Mouse (Mus musculus): ENCODE measurements around the gene Nudt14.

Gene Nudt14

DNA sequence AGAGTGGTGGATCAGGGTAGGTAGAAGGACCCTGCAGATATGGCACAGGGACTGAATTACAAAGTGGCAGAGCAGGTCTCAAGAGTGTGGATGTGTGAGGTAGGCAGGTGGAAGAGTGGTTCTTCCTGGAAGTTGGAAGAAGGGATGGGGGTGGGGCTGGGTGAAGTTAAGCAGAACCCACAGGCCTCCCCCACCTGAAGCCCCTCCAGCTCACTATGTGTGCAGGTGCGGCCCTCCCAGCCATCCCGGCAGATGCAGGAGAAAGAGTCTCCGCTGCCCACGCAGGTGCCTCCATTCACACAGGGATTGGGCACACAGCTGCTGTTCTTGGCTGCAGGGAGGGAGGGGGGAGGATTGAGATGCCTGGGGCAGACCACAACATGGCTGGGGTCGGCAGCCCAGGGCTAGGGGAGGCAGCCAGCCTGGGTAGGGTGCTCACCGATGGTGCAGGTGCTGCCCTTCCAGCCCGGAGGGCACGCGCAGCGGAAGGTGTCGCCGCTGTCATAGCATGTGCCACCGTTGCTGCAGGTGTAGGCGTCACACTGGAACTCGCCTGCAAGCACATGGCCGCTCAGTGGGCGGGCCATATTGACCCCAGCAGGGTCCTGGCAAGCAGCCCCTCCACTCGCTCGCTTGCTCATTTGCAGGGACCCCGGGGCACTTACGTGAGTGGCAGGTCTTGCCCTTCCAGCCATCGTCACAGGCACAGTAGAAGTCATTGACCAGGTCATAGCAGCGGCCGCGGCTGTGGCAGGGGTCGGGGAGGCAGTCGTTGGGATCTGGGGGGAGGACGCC is 28.8 kb downstream of the Nudt14 start:
- DNase-seq: no peak

DNA sequence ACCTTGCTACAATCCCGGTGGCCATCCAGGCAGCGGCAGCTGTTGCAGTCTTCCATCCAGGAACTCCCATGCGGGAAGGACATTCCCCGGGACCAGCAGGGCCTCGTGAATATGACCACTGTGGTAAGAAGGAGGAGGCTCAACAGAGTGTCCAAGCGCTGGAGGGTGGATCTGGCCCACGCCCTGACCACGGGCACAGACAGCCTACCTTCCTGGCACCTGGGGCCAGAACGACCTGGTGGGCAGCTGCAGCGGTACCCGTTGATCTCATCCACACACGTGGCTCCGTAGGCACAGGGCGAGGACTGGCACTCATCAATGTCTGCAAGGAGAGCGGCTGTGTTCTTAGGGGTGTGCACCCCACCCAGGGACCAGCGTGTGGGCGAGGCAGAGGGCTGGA is 30.2 kb downstream of the Nudt14 start:
- no peak for DNase-seq

DNA sequence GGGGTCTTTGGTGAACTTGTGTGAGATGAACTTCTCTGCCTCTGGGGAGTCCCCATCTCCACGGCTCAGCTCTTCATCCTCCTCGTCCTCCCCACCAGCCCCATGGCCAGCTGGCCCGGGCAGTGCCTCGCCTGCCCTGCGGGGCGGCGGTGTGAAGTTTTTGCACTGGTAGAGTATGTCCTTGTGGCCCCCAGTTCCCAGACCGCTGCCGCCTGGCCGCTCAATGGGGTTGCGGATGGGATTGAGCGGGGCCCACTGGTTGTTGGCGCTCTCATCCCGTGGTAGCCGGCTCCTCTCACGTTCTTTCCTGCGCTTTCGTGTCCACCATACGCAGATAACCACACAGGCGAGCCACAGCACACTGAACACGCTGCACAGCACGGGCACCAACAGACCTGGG is 32.9 kb downstream of the Nudt14 start:
- no peak for DNase-seq

DNA sequence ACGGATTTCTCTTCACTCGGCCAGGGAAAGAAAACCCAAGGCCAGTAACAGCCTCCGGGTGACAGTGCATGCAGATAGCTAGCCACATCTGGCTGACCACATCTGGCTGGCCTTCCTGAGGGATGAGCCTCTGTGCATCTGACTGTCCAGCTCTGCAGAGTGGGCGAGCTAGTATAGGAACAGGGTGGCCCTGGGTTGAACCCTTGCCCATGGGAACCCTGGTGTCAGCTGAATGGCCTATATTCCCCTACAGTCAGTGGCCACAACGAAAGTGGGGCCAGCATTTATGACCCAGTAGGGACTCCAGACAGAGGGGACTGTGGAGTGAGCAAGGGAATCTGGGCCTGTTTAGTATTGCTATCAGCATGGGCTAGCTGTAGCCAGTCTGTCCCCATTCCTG is 36.9 kb downstream of the Nudt14 start:
- DNase-seq: no peak

DNA sequence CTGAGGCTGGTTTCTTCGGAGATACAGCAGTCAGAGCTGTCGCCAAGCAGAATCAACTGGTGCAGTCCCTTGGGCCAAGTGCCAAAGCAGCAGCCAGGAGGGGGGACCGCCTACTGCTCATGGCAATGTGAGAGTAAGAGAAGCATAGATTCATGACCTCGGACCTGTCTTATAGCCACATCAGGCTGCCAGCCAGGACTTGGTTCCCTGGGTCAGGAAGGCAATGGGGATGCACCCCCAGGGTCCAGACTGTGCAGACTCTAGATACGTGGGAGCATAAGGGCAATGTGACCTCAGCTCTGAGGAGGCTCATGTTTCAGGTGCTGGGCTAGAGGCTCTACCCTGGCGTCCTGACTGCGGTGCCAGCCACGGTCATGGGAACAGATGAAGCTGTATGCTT is 38.0 kb downstream of the Nudt14 start:
- DNase-seq: no peak

GRCm38 (mm10) chr12:112900641-112901040 is 41.3 kb downstream of the Nudt14 start:
- DNase-seq: no peak

GRCm38 (mm10) chr12:112898960-112899359 is 43.0 kb downstream of the Nudt14 start:
- DNase-seq: no peak

DNA sequence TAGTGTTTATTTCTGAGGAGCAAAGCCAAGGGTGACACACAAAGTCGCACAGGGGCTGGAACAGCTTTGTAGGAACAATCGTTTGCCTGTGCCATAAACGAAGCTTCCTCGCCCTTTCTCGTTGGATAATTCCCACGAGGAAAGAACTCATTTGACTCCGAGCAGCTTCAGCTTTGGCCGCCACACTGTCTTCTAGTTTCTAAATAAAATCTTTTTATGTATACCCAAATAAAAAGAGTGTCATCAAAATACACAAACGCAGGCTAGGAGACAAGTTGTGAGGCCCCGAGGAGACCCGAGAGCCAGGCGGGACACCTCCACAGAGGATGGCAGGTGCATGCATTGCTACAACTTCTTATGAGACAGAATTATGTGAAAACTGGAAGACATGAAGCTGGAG is 43.6 kb downstream of the Nudt14 start:
- no peak for DNase-seq

GRCm38 (mm10) chr12:112897522-112898212 is 44.3 kb downstream of the Nudt14 start:
- DNase-seq: peak; percentile 37 to 41

DNA sequence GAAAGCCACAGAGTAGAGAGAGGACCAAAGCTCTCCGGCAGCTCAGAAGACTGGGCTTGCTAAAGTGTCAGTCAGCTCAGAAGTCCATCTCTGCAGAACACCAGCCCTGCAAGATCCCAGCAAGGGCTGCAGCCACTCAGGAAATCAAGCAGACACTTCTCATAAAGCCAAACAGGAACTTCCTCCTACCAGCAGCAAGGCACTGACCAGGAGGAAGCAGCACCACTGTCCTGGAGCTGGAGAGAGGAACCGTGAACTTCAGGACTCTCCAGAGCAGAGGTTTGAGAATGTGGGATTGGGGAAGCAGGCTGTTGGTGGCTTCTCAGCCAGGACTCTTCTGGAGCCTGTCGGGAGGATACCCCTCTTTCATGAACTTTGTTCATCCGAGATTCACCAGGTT is 47.0 kb downstream of the Nudt14 start:
- peak in 1 of 2 experiments; percentile 10 for DNase-seq

GRCm38 (mm10) chr12:112894303-112894884 is 47.5 kb downstream of the Nudt14 start:
- peak in 1 of 2 experiments; percentile 50 for DNase-seq

- no peak for DNase-seq
Measured at GRCm38 (mm10) chr12:112885465-112885864, 56.5 kb downstream of the Nudt14 start.

Data from B cell, adult 2 months (primary cell).